Mouse (Mus musculus): Measurements from ENCODE around the gene Trpm5. TPM values are rescaled to one million over a fixed set of nuclear protein-coding genes. Genes with fewer than 3 reads are reported as not detected.

Gene Trpm5
- polyA plus RNA-seq, 1 experiment from 2014 or later, result 0.78 TPM

- Histone ChIP-seq H3K9me3 (replicated peaks; ENCODE audit: control insufficient read depth, low read length) (no peaks in the 10 kb centered on the region), H3K4me3 (ENCODE audit: low read depth, low read length) (no peak overlapping the region), H3K4me2 (ENCODE audit: low read depth, low read length) (no peak overlapping the region), H3K27me3 (ENCODE audit: control insufficient read depth, insufficient read depth, low read depth, low read length) (no peaks in the 10 kb centered on the region), H3K9ac (ENCODE audit: low read depth, low read length) (no peak overlapping the region), H3K36me3 (ENCODE audit: control insufficient read depth, insufficient read depth) (no peaks in the 10 kb centered on the region), H3K4me1 (ENCODE audit: control insufficient read depth, low read depth, low read length) (no peaks in the 10 kb centered on the region; the same call in none of the 2 replicates), H3K27ac (ENCODE audit: low read length) (no peak overlapping the region)
- 29% methylated on average over 6 of the region's 6 CpGs for whole genome bisulfite sequencing (ENCODE audit: insufficient replicate concordance)
- ATAC-seq (ENCODE audit: low read depth), result no peak
Measured at GRCm38 (mm10) chr7:143123876-143124669, 29.6 kb upstream of the Trpm5 start.

GRCm38 (mm10) chr7:143122191-143122590 is 27.7 kb upstream of the Trpm5 start:
- Histone ChIP-seq H3K4me3 (ENCODE audit: low read depth, low read length) (no peak overlapping the region), H3K9ac (ENCODE audit: low read depth, low read length) (no peak overlapping the region), H3K27ac (ENCODE audit: low read length) (no peak overlapping the region), H3K9me3 (replicated peaks; ENCODE audit: control insufficient read depth, low read length) (no peaks in the 10 kb centered on the region), H3K4me2 (ENCODE audit: low read depth, low read length) (no peak overlapping the region), H3K36me3 (ENCODE audit: control insufficient read depth, insufficient read depth) (no peaks in the 10 kb centered on the region), H3K4me1 (ENCODE audit: control insufficient read depth, low read depth, low read length) (no peaks in the 10 kb centered on the region; the same call in none of the 2 replicates), H3K27me3 (ENCODE audit: control insufficient read depth, insufficient read depth, low read depth, low read length) (no peaks in the 10 kb centered on the region)
- WGBS (ENCODE audit: insufficient replicate concordance), result 36% methylated on average over 5 of the region's 5 CpGs
- ATAC-seq (ENCODE audit: low read depth), result no peak

GRCm38 (mm10) chr7:143119826-143120225 is 25.4 kb upstream of the Trpm5 start:
- no peak overlapping the region for H3K4me2 ChIP-seq (ENCODE audit: low read depth, low read length)

GRCm38 (mm10) chr7:143119407-143119806 is 25.0 kb upstream of the Trpm5 start:
- Histone ChIP-seq H3K9ac (ENCODE audit: low read depth, low read length) (no peak overlapping the region), H3K36me3 (ENCODE audit: control insufficient read depth, insufficient read depth) (no peaks in the 10 kb centered on the region), H3K4me2 (ENCODE audit: low read depth, low read length) (no peak overlapping the region), H3K9me3 (replicated peaks; ENCODE audit: control insufficient read depth, low read length) (no peaks in the 10 kb centered on the region), H3K27ac (ENCODE audit: low read length) (0 out of 2 replicates have a peak overlapping the region, but pooled peaks have one; percentile 10), H3K27me3 (ENCODE audit: control insufficient read depth, insufficient read depth, low read depth, low read length) (no peaks in the 10 kb centered on the region), H3K4me3 (ENCODE audit: low read depth, low read length) (no peak overlapping the region), H3K4me1 (ENCODE audit: control insufficient read depth, low read depth, low read length) (no peaks in the 10 kb centered on the region; the same call in none of the 2 replicates)
- no peak for ATAC-seq (ENCODE audit: low read depth)
- WGBS (ENCODE audit: insufficient replicate concordance), result 6% methylated on average over 1 of the region's 1 CpGs

More at GRCm38 (mm10) chr7:143119826-143120225, 25.4 kb upstream of the Trpm5 start:
- Histone ChIP-seq H3K4me1 (ENCODE audit: control insufficient read depth, low read depth, low read length) (no peaks in the 10 kb centered on the region; the same call in none of the 2 replicates), H3K9me3 (replicated peaks; ENCODE audit: control insufficient read depth, low read length) (no peaks in the 10 kb centered on the region), H3K27me3 (ENCODE audit: control insufficient read depth, insufficient read depth, low read depth, low read length) (no peaks in the 10 kb centered on the region), H3K9ac (ENCODE audit: low read depth, low read length) (no peak overlapping the region), H3K4me3 (ENCODE audit: low read depth, low read length) (no peak overlapping the region), H3K36me3 (ENCODE audit: control insufficient read depth, insufficient read depth) (no peaks in the 10 kb centered on the region), H3K27ac (ENCODE audit: low read length) (0 out of 2 replicates have a peak overlapping the region, but pooled peaks have one; percentile 10)
- WGBS (ENCODE audit: insufficient replicate concordance), result 36% methylated on average over 3 of the region's 3 CpGs
- no peak for ATAC-seq (ENCODE audit: low read depth)

GRCm38 (mm10) chr7:143116521-143116920 is 22.1 kb upstream of the Trpm5 start:
- Histone ChIP-seq H3K9ac (ENCODE audit: low read depth, low read length) (no peak overlapping the region), H3K9me3 (replicated peaks; ENCODE audit: control insufficient read depth, low read length) (no peaks in the 10 kb centered on the region), H3K36me3 (ENCODE audit: control insufficient read depth, insufficient read depth) (no peaks in the 10 kb centered on the region), H3K4me3 (ENCODE audit: low read depth, low read length) (no peak overlapping the region), H3K27me3 (ENCODE audit: control insufficient read depth, insufficient read depth, low read depth, low read length) (no peaks in the 10 kb centered on the region), H3K4me1 (ENCODE audit: control insufficient read depth, low read depth, low read length) (no peaks in the 10 kb centered on the region; the same call in 1 of the 2 replicates), H3K27ac (ENCODE audit: low read length) (no peak overlapping the region), H3K4me2 (ENCODE audit: low read depth, low read length) (no peak overlapping the region)
- ATAC-seq (ENCODE audit: low read depth), result no peak
- 63% methylated on average over 5 of the region's 5 CpGs for WGBS (ENCODE audit: insufficient replicate concordance)

- ATAC-seq (ENCODE audit: low read depth), result no peak
- no peaks in the 10 kb centered on the region; the same call in 1 of the 2 replicates for H3K4me1 ChIP-seq (ENCODE audit: control insufficient read depth, low read depth, low read length)
- H3K27me3 ChIP-seq (ENCODE audit: control insufficient read depth, insufficient read depth, low read depth, low read length), result no peaks in the 10 kb centered on the region; the same call in 1 of the 2 replicates
- H3K4me2 ChIP-seq (ENCODE audit: low read depth, low read length), result no peak overlapping the region
- H3K9ac ChIP-seq (ENCODE audit: low read depth, low read length), result no peak overlapping the region
- H3K4me3 ChIP-seq (ENCODE audit: low read depth, low read length), result no peak overlapping the region
- H3K9me3 ChIP-seq (replicated peaks; ENCODE audit: control insufficient read depth, low read length), result no peaks in the 10 kb centered on the region
- no peak overlapping the region for H3K27ac ChIP-seq (ENCODE audit: low read length)
- no peaks in the 10 kb centered on the region for H3K36me3 ChIP-seq (ENCODE audit: control insufficient read depth, insufficient read depth)
Measured at GRCm38 (mm10) chr7:143114773-143115172, 20.3 kb upstream of the Trpm5 start.

- H3K4me3 ChIP-seq (ENCODE audit: low read depth, low read length), result no peak overlapping the region
- H3K9me3 ChIP-seq (replicated peaks; ENCODE audit: control insufficient read depth, low read length), result no peaks in the 10 kb centered on the region
- no peak overlapping the region for H3K4me2 ChIP-seq (ENCODE audit: low read depth, low read length)
- ATAC-seq (ENCODE audit: low read depth), result no peak
- no peak overlapping the region for H3K27ac ChIP-seq (ENCODE audit: low read length)
- H3K4me1 ChIP-seq (ENCODE audit: control insufficient read depth, low read depth, low read length), result no peaks in the 10 kb centered on the region
- no peak overlapping the region for H3K9ac ChIP-seq (ENCODE audit: low read depth, low read length)
- 18% methylated on average over 1 of the region's 1 CpGs for whole genome bisulfite sequencing (ENCODE audit: insufficient replicate concordance)
- H3K27me3 ChIP-seq (ENCODE audit: control insufficient read depth, insufficient read depth, low read depth, low read length), result peaks cover 20% of the 10 kb centered on the region
- H3K36me3 ChIP-seq (ENCODE audit: control insufficient read depth, insufficient read depth), result no peaks in the 10 kb centered on the region
Measured at GRCm38 (mm10) chr7:143112395-143112794, 18.0 kb upstream of the Trpm5 start.

GRCm38 (mm10) chr7:143111719-143112118 is 17.3 kb upstream of the Trpm5 start:
- H3K9me3 ChIP-seq (replicated peaks; ENCODE audit: control insufficient read depth, low read length), result no peaks in the 10 kb centered on the region
- no peaks in the 10 kb centered on the region; the same call in 1 of the 2 replicates for H3K4me1 ChIP-seq (ENCODE audit: control insufficient read depth, low read depth, low read length)
- H3K27me3 ChIP-seq (ENCODE audit: control insufficient read depth, insufficient read depth, low read depth, low read length), result peaks cover 27% of the 10 kb centered on the region
- 18% methylated on average over 4 of the region's 4 CpGs for WGBS (ENCODE audit: insufficient replicate concordance)
- H3K27ac ChIP-seq (ENCODE audit: low read length), result no peak overlapping the region
- H3K4me3 ChIP-seq (ENCODE audit: low read depth, low read length), result no peak overlapping the region
- no peaks in the 10 kb centered on the region for H3K36me3 ChIP-seq (ENCODE audit: control insufficient read depth, insufficient read depth)
- H3K9ac ChIP-seq (ENCODE audit: low read depth, low read length), result no peak overlapping the region
- no peak for ATAC-seq (ENCODE audit: low read depth)
- no peak overlapping the region for H3K4me2 ChIP-seq (ENCODE audit: low read depth, low read length)

GRCm38 (mm10) chr7:143110803-143111202 is 16.4 kb upstream of the Trpm5 start:
- ATAC-seq (ENCODE audit: low read depth), result no peak
- no peak overlapping the region for H3K4me3 ChIP-seq (ENCODE audit: low read depth, low read length)

More at GRCm38 (mm10) chr7:143110803-143111202, 16.4 kb upstream of the Trpm5 start:
- Histone ChIP-seq H3K4me2 (ENCODE audit: low read depth, low read length) (no peak overlapping the region), H3K9me3 (replicated peaks; ENCODE audit: control insufficient read depth, low read length) (no peaks in the 10 kb centered on the region), H3K27me3 (ENCODE audit: control insufficient read depth, insufficient read depth, low read depth, low read length) (peaks cover 36% of the 10 kb centered on the region), H3K36me3 (ENCODE audit: control insufficient read depth, insufficient read depth) (no peaks in the 10 kb centered on the region), H3K4me1 (ENCODE audit: control insufficient read depth, low read depth, low read length) (no peaks in the 10 kb centered on the region; the same call in 1 of the 2 replicates), H3K9ac (ENCODE audit: low read depth, low read length) (no peak overlapping the region), H3K27ac (ENCODE audit: low read length) (no peak overlapping the region)
- 41% methylated on average over 1 of the region's 1 CpGs for WGBS (ENCODE audit: insufficient replicate concordance)

Data from liver, embryonic 16.5 days (tissue).